Mouse (Mus musculus): ENCODE data around the gene Zfp143. TPM values are rescaled to one million over a fixed set of nuclear protein-coding genes. Genes with fewer than 3 reads are reported as not detected.

The Zfp143 gene
- total and polyA plus RNA-seq, 3 experiments: 17.0 to 23.4 (median 17.5) TPM

GRCm38 (mm10) chr7:110059092-110059785 lies 1.8 kb upstream of the Zfp143 start:
- 0 out of 2 replicates have a peak overlapping the region, but pooled peaks have one; percentile 56 for H3K27ac ChIP-seq (ENCODE audit: insufficient read depth, low read depth)
- H3K9me3 ChIP-seq (replicated peaks; ENCODE audit: low read length): no peaks in the 10 kb centered on the region
- TF ChIP-seq IRF4 (IDR thresholded peaks at IDR 0.05; ENCODE audit: low read depth, low read length) (no peak), MYC (IDR thresholded peaks at IDR 0.05; ENCODE audit: low read depth, low read length) (peak; percentile 80; the same call in 1 of the 2 replicates), CHD1 (IDR thresholded peaks at IDR 0.05; ENCODE audit: low read depth, low read length) (no peak), PAX5 (IDR thresholded peaks at IDR 0.05; ENCODE audit: low read length) (no peak), MAFK (IDR thresholded peaks at IDR 0.05; ENCODE audit: insufficient replicate concordance, low read length) (no peak), USF1 (IDR thresholded peaks at IDR 0.05; ENCODE audit: low read depth, low read length) (no peak), POLR2A (IDR thresholded peaks at IDR 0.05; ENCODE audit: low read depth, low read length) (0 out of 2 replicates have a peak, but pooled peaks have one; percentile 14)
- peak overlapping the region; percentile 98 for H3K4me2 ChIP-seq (ENCODE audit: insufficient read depth, low read depth, poor library complexity, severe bottlenecking)
- peaks cover 20% of the 10 kb centered on the region for H3K79me2 ChIP-seq (replicated peaks; ENCODE audit: control insufficient read depth, extremely low read depth, insufficient read depth, poor library complexity, severe bottlenecking)
- peaks cover 10 to 46% of the 10 kb centered on the region in 2 experiments for H3K36me3 ChIP-seq (replicated peaks in 1 of 2; ENCODE audit: control insufficient read depth in 1 of 2, insufficient read depth in 1 of 2, low read length in 1 of 2)
- peak overlapping the region; percentile 86; the same call in 1 of the 2 replicates for H3K9ac ChIP-seq (ENCODE audit: insufficient read depth, low read depth)
- dilution Hi-C loops (cut with MboI; ENCODE audit: extremely low pct_ligation_motif_present, extremely low pct_unique_long_range_greater_than_20kb, low sequenced_read_pairs): no loop called here
- DNase-seq (ENCODE audit: extremely low read depth): peak; percentile 42
- no peaks in the 10 kb centered on the region for H3K27me3 ChIP-seq (replicated peaks)
- H3K4me1 ChIP-seq (ENCODE audit: control insufficient read depth in 1 of 2, insufficient read depth in 2 of 2): peaks cover 3 to 23% of the 10 kb centered on the region in 2 experiments; a peak in 3 of 4 replicates
- no peak overlapping the region for H3K4me3 ChIP-seq (replicated peaks in 1 of 3; ENCODE audit: low read depth in 2 of 3, low read length in 2 of 3, poor library complexity in 1 of 3)
- in situ Hi-C loops (cut with MboI; ENCODE audit: low pct_ligation_motif_present, low pct_unique_long_range_greater_than_20kb, low sequenced_read_pairs): no loop called here

- H3K9me3 ChIP-seq (replicated peaks; ENCODE audit: low read length): no peaks in the 10 kb centered on the region
- peaks cover 20% of the 10 kb centered on the region for H3K79me2 ChIP-seq (replicated peaks; ENCODE audit: control insufficient read depth, extremely low read depth, insufficient read depth, poor library complexity, severe bottlenecking)
- peak overlapping the region; percentile 84; the same call in 1 of the 2 replicates for H3K27ac ChIP-seq (ENCODE audit: insufficient read depth, low read depth)
- peak overlapping the region; percentile 86 for H3K9ac ChIP-seq (ENCODE audit: insufficient read depth, low read depth)
- in situ Hi-C loops (cut with MboI; ENCODE audit: low pct_ligation_motif_present, low pct_unique_long_range_greater_than_20kb, low sequenced_read_pairs): no loop called here
- DNase-seq (ENCODE audit: extremely low read depth): peak; percentile 32
- H3K36me3 ChIP-seq (replicated peaks in 1 of 2; ENCODE audit: control insufficient read depth in 1 of 2, insufficient read depth in 1 of 2, low read length in 1 of 2): peaks cover 5 to 39% of the 10 kb centered on the region in 2 experiments
- H3K4me2 ChIP-seq (ENCODE audit: insufficient read depth, low read depth, poor library complexity, severe bottlenecking): peak overlapping the region; percentile 98
- H3K4me3 ChIP-seq (replicated peaks in 1 of 3; ENCODE audit: low read depth in 2 of 3, low read length in 2 of 3, poor library complexity in 1 of 3): peak overlapping the region; percentile 66 to 93 (median 74)
- TF ChIP-seq ZMIZ1 (IDR thresholded peaks at IDR 0.05; ENCODE audit: low read depth, low read length) (peak; percentile 46; the same call in 1 of the 2 replicates), NELFE (IDR thresholded peaks at IDR 0.05; ENCODE audit: low read depth, low read length) (no peak), POLR2AphosphoS2 (IDR thresholded peaks at IDR 0.05; ENCODE audit: low read depth, low read length) (peak; percentile 44; the same call in 1 of the 2 replicates)
- dilution Hi-C loops (cut with MboI; ENCODE audit: extremely low pct_ligation_motif_present, extremely low pct_unique_long_range_greater_than_20kb, low sequenced_read_pairs): no loop called here
- peaks cover 3 to 26% of the 10 kb centered on the region in 2 experiments; a peak in 3 of 4 replicates for H3K4me1 ChIP-seq (ENCODE audit: control insufficient read depth in 1 of 2, insufficient read depth in 2 of 2)
- no peaks in the 10 kb centered on the region for H3K27me3 ChIP-seq (replicated peaks)
Observed at GRCm38 (mm10) chr7:110060106-110060668, 830 bp upstream of the Zfp143 start.

GRCm38 (mm10) chr7:110060669-110061198 lies 283 bp upstream of the Zfp143 start:
- no peaks in the 10 kb centered on the region for H3K9me3 ChIP-seq (replicated peaks; ENCODE audit: low read length)
- H3K9ac ChIP-seq (ENCODE audit: insufficient read depth, low read depth): peak overlapping the region; percentile 86
- dilution Hi-C loops (cut with MboI; ENCODE audit: extremely low pct_ligation_motif_present, extremely low pct_unique_long_range_greater_than_20kb, low sequenced_read_pairs): no loop called here
- H3K27ac ChIP-seq (ENCODE audit: insufficient read depth, low read depth): peak overlapping the region; percentile 84
- peak overlapping the region; percentile 98; the same call in 1 of the 2 replicates for H3K4me2 ChIP-seq (ENCODE audit: insufficient read depth, low read depth, poor library complexity, severe bottlenecking)
- peak; percentile 53 for DNase-seq (ENCODE audit: extremely low read depth)
- peaks cover 3 to 29% of the 10 kb centered on the region in 2 experiments; a peak in 3 of 4 replicates for H3K4me1 ChIP-seq (ENCODE audit: control insufficient read depth in 1 of 2, insufficient read depth in 2 of 2)
- no peaks in the 10 kb centered on the region for H3K27me3 ChIP-seq (replicated peaks)
- TF ChIP-seq POLR2AphosphoS2 (IDR thresholded peaks at IDR 0.05; ENCODE audit: low read depth, low read length) (peak; percentile 42; the same call in 1 of the 2 replicates), MAX (IDR thresholded peaks at IDR 0.05; ENCODE audit: low read length) (no peak; the same call in 1 of the 2 replicates), BHLHE40 (IDR thresholded peaks at IDR 0.05; ENCODE audit: low read depth, low read length) (no peak), UBTF (IDR thresholded peaks at IDR 0.05; ENCODE audit: low read depth, low read length) (0 out of 2 replicates have a peak, but pooled peaks have one; percentile 51), ELF1 (IDR thresholded peaks at IDR 0.05; ENCODE audit: low read depth, low read length) (no peak), ZNF384 (IDR thresholded peaks at IDR 0.05; ENCODE audit: low read depth, low read length) (peak; percentile 55; the same call in 1 of the 2 replicates), ZMIZ1 (IDR thresholded peaks at IDR 0.05; ENCODE audit: low read depth, low read length) (peak; percentile 14; the same call in 1 of the 2 replicates), MAFK (IDR thresholded peaks at IDR 0.05; ENCODE audit: insufficient replicate concordance, low read length) (no peak), MEF2A (IDR thresholded peaks at IDR 0.05; ENCODE audit: borderline replicate concordance, low read depth, low read length) (no peak), NELFE (IDR thresholded peaks at IDR 0.05; ENCODE audit: low read depth, low read length) (no peak), JUN (IDR thresholded peaks at IDR 0.05; ENCODE audit: insufficient read depth, low read depth, low read length) (no peak)
- peaks cover 5 to 38% of the 10 kb centered on the region in 2 experiments for H3K36me3 ChIP-seq (replicated peaks in 1 of 2; ENCODE audit: control insufficient read depth in 1 of 2, insufficient read depth in 1 of 2, low read length in 1 of 2)
- in situ Hi-C loops (cut with MboI; ENCODE audit: low pct_ligation_motif_present, low pct_unique_long_range_greater_than_20kb, low sequenced_read_pairs): no loop called here
- peaks cover 22% of the 10 kb centered on the region for H3K79me2 ChIP-seq (replicated peaks; ENCODE audit: control insufficient read depth, extremely low read depth, insufficient read depth, poor library complexity, severe bottlenecking)
- H3K4me3 ChIP-seq (replicated peaks in 1 of 3; ENCODE audit: low read depth in 2 of 3, low read length in 2 of 3, poor library complexity in 1 of 3): peak overlapping the region; percentile 66 to 93 (median 74)

All from CH12.LX (cell line).